Mouse (Mus musculus) adipose tissue, adult 10 weeks (tissue): Measurements from ENCODE around the gene Olfr1432. TPM values are rescaled to one million over a fixed set of nuclear protein-coding genes. Genes with fewer than 3 reads are reported as not detected.

ENCODE experiments used
- polyA plus RNA-seq: library from polyadenylated mRNA; stranded (reverse); fragments of 350-450 nt; fragmentation: Illumina TruSeq; extraction: RNeasy Lipid Tissue Mini Kit (QIAGEN cat#74804); gene quantifications from one replicate; pipeline ENCODE4 v1.2.3, GENCODE M21; 2014; ENCODE audit warnings: low read depth, low replicate concordance

Gene Olfr1432
- not detected for polyA plus RNA-seq

GRCm38 (mm10) chr19:12232496-12232895 is at the start of gene Olfr1432:
Gene Olfr1432, minus strand, starts transcription at chr19:12232596.

GRCm38 (mm10) chr19:12279554-12279953 is 47.2 kb upstream of the Olfr1432 start, which contains the start of gene Olfr1434:
Gene Olfr1434, plus strand, starts transcription at chr19:12279854.

GRCm38 (mm10) chr19:12260732-12261131 is 28.3 kb upstream of the Olfr1432 start, which contains the start of gene Olfr235:
Gene Olfr235, plus strand, starts transcription at chr19:12261032.

GRCm38 (mm10) chr19:12241559-12241958 is 9.2 kb upstream of the Olfr1432 start, which contains the start of gene Olfr262:
Gene Olfr262, minus strand, starts transcription at chr19:12241659.

GRCm38 (mm10) chr19:12200334-12200733 is 32.1 kb downstream of the Olfr1432 start, which contains the start of gene Olfr1431:
Gene Olfr1431, plus strand, starts transcription at chr19:12200634.

Other genes with a start within 250 kb of the Olfr1432 start
- not detected for gene Olfr1423, start 191.3 kb downstream of the Olfr1432 start, polyA plus RNA-seq
- gene Olfr1424, start 169.9 kb downstream of the Olfr1432 start, polyA plus RNA-seq = not detected
- gene Olfr1425, start 154.9 kb downstream of the Olfr1432 start, polyA plus RNA-seq = not detected
- gene Olfr1426, start 140.6 kb downstream of the Olfr1432 start, polyA plus RNA-seq = not detected
- not detected for gene Olfr1427, start 129.3 kb downstream of the Olfr1432 start, polyA plus RNA-seq
- not detected for gene Olfr1428, start 116.7 kb downstream of the Olfr1432 start, polyA plus RNA-seq
- gene Olfr76, start 109.4 kb downstream of the Olfr1432 start, polyA plus RNA-seq = not detected
- gene Olfr1555-ps1, start 62.5 kb downstream of the Olfr1432 start, polyA plus RNA-seq = not detected
- not detected for gene Olfr1431, start 32.0 kb downstream of the Olfr1432 start, polyA plus RNA-seq
- gene Olfr262, start 9.1 kb upstream of the Olfr1432 start, polyA plus RNA-seq = not detected
- gene Olfr235, start 28.4 kb upstream of the Olfr1432 start, polyA plus RNA-seq = not detected
- not detected for gene Olfr1434, start 47.3 kb upstream of the Olfr1432 start, polyA plus RNA-seq
- gene Olfr1436, start 66.5 kb upstream of the Olfr1432 start, polyA plus RNA-seq = not detected
- not detected for gene Olfr1437, start 92.5 kb upstream of the Olfr1432 start, polyA plus RNA-seq
- not detected for gene Olfr1438-ps1, start 103.3 kb upstream of the Olfr1432 start, polyA plus RNA-seq
- not detected for gene Olfr1440, start 154.7 kb upstream of the Olfr1432 start, polyA plus RNA-seq
- not detected for gene Olfr1441, start 184.8 kb upstream of the Olfr1432 start, polyA plus RNA-seq
- gene Pfpl, start 195.3 kb upstream of the Olfr1432 start, polyA plus RNA-seq = not detected
- gene Mpeg1, start 228.2 kb upstream of the Olfr1432 start, polyA plus RNA-seq = 28.1 TPM